Mouse (Mus musculus) urinary bladder, adult 2 months (tissue): ENCODE results near the gene 9030025P20Rik. TPM values are rescaled to one million over a fixed set of nuclear protein-coding genes. Genes with fewer than 3 reads are reported as not detected.
"Not testable (repeated sequence)": the region's sequence is repeated elsewhere in the genome, so short reads cannot be mapped to it uniquely, and the experiment has no call there.

ENCODE experiments used
- DNase-seq: peaks from one replicate; pipeline ENCODE4 v3.0.0; 2022; ENCODE audit warnings: low spot score
- polyA plus RNA-seq: library from polyadenylated mRNA; depleted of rRNA; stranded (reverse); fragments of >200 nt; gene quantifications from 2 replicates; pipeline ENCODE4 v1.2.3, GENCODE M21; 2012; rRNA removed

Gene 9030025P20Rik
- polyA plus RNA-seq, 1 experiment, result 23.8 TPM

DNA sequence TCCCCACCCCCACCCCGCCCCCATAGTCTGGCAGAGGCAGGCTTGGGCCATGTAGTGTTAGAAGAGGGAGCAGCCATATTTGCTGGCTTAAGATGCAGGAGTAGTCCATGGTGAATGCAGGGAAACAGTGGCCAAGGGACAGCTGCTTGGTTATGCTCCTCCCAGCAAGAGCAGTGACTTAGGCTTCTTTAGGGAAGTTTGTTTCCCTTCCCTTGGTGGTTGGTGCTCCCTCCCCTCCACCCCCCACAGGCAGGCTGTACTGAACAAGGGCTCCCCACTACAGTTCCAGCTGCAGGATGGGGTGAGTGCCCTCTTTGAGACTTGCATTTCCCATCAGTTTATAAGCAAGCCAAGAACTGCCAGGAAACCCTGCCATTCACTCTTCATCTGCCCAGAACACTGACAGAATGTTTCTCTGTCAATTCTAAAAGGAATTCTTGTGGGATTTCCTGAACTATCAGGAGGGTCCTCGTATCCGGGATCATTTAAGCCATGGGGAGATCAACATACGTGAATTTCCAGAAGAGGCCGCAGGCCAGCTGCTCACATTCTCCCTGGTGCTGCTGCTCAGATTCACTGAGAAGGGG is 11.9 kb downstream of the 9030025P20Rik start:
- DNase-seq, result peak; percentile 12

DNA sequence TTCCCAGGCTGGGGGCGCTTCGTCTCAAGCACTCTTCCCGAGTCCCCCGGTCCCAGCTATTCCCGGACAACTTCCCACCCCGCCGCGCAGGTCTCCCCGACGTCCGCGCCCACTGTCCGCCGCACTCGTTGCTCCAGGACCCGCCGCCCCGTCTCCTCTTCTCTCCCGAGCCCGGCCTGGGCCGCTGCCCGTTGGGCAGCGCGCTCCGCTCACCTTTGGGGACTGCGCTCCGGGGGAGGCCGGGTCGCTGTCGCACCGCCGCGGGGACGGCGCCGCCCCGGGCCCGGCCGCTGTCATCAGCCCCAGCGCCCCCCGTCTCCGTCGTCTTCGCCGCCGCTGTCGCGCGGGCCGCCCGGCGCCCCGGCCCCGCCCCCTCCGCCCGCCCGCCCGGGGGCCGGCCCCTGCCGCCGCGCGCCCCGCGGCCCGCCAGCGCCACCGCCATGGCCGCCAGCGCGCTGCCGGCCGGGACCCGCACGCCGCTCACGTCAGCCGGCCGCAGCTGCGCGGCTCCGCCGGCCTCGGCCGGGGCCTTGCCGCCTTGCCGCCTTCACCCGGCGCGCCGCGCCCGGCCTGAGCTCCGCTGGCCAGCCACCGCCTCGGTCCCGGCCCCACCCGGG is 14.4 kb downstream of the 9030025P20Rik start:
- DNase-seq, result not testable (repeated sequence)

DNA sequence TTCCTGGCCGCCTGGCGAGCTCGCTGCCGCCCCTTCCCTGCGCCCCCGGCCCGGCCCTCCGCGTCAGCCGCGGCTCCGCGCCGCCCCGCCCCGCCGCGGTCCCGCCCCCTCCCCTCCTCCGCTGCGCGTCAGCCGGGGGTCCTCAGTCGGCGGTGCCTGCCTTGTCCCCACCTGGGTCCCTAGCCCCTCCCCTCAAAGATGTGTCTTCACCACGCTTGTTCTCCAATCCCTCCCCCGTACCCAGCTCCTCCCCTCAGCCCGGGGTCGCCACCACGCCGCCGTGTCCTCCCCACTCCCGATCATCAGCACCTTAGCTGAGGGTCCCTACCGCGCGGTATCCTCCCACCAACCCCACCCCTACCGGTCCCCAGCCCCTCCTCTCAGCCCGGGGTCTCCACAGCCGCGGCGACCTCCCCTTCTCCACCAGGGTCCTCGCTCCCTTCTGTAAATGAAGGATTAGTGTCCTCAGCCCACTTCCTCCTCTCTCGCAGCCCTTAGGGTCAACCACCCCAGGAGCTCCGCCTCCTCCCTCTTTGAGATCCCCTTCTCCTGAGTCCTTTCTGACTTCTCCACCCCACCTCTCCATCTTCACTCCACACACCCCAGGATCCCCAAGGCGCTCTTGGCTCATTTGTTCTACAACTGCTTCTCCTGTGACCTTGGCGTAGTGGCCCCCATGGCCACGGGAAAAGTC is 15.0 kb downstream of the 9030025P20Rik start:
- not testable (repeated sequence) for DNase-seq

GRCm38 (mm10) chr17:14994140-14994539 is 15.9 kb downstream of the 9030025P20Rik start:
- DNase-seq, result not testable (repeated sequence)

DNA sequence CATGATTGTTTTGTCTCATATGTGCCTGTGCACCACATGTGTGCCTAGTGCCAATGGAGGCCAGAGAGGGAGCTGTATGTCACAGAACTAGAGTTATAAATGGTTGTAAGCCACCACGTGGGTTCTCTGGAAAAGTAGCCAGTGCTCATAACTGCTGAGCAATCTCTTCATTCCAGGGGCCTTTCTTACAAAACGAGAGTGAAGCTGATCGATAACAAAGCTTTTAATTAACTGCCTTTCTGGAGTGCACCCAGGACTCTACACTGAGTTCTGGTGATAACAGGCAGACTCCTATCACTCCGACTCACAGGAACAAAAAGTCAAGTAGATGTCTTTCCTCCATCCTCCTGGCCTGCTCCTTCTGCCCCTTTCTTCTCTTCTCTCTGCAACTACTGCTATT is 21.8 kb downstream of the 9030025P20Rik start:
- not testable (repeated sequence) for DNase-seq

DNA sequence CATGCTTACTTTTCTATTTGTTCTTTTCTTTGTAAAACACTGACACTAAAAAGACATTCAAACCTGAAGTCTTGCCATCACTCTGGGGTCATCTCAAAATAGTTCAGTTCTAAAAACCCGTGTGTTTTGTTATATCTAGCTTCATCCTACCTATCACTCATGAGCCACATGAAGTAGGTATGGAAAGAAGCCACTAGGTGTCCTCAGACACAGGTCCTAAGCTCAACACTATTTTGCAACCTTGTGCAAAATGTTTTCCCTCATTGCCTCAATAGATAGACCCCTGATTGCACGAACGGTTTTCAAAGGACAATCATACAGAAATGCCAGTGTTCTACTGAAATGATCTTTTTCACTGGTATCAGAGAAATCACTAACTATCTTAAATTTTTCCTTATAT is 30.8 kb downstream of the 9030025P20Rik start:
- not testable (repeated sequence) for DNase-seq

DNA sequence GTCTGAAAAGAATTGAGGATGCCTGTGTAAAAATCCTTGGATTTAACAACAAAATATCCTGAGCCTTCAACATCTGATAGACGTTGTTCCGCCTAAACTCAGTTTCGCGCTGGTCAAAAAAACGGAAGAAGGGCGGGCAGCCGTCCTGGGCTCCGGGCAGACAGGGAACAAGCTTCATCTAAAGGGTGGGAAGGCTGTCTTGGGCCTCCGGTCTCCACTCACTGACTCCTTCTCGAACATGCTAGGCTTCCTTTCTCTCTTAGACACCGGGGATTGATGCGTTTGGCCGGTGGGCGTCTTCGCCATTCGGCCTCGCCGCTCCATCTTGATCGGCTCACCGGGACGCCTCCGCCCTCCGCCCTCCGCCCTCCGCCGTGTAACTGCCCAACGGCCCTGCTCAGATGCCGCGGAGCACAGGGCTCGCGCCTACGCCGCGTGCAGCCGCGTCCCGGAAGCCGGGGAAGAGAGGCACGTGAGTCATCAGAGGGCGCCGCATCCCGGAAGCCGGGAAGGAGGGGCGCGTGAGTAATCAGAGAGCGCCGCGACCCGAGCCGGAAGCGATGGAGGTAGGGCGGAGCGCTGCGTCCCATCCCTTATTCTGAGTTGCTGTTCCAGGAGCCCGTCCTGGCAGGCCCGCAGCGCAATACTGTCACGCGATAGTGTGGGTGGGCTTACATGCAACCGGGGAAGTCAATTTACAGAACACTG is 31.6 kb downstream of the 9030025P20Rik start, which contains the start of gene Gm3435:
TSS of gene Gm3435 (plus strand) at position 471 of the 708 bp plus-strand sequence.
- DNase-seq, result not testable (repeated sequence)

DNA sequence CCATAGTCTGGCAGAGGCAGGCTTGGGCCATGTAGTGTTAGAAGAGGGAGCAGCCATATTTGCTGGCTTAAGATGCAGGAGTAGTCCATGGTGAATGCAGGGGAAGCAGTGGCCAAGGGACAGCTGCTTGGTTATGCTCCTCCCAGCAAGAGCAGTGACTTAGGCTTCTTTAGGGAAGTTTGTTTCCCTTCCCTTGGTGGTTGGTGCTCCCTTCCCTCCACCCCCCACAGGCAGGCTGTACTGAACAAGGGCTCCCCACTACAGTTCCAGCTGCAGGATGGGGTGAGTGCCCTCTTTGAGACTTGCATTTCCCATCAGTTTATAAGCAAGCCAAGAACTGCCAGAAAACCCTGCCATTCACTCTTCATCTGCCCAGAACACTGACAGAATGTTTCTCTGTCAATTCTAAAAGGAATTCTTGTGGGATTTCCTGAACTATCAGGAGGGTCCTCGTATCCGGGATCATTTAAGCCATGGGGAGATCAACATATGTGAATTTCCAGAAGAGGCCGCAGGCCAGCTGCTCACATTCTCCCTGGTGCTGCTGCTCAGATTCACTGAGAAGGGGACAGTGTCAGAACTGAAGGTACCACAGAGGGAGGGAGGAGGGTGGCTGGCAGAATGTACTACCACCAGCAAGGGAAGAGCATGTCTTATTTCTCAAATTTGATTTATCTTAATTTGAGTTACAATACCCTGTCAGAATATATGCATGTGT is 43.4 kb downstream of the 9030025P20Rik start:
- DNase-seq, result peak; percentile 20

GRCm38 (mm10) chr17:15023878-15024492 is 45.7 kb downstream of the 9030025P20Rik start:
- not testable (repeated sequence) for DNase-seq

DNA sequence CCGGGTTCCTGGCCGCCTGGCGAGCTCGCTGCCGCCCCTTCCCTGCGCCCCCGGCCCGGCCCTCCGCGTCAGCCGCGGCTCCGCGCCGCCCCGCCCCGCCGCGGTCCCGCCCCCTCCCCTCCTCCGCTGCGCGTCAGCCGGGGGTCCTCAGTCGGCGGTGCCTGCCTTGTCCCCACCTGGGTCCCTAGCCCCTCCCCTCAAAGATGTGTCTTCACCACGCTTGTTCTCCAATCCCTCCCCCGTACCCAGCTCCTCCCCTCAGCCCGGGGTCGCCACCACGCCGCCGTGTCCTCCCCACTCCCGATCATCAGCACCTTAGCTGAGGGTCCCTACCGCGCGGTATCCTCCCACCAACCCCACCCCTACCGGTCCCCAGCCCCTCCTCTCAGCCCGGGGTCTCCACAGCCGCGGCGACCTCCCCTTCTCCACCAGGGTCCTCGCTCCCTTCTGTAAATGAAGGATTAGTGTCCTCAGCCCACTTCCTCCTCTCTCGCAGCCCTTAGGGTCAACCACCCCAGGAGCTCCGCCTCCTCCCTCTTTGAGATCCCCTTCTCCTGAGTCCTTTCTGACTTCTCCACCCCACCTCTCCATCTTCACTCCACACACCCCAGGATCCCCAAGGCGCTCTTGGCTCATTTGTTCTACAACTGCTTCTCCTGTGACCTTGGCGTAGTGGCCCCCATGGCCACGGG is 46.4 kb downstream of the 9030025P20Rik start:
- not testable (repeated sequence) for DNase-seq

- not testable (repeated sequence) for DNase-seq
These were observed 47.2 kb downstream of the 9030025P20Rik start for GRCm38 (mm10) chr17:15025513-15025912.

DNA sequence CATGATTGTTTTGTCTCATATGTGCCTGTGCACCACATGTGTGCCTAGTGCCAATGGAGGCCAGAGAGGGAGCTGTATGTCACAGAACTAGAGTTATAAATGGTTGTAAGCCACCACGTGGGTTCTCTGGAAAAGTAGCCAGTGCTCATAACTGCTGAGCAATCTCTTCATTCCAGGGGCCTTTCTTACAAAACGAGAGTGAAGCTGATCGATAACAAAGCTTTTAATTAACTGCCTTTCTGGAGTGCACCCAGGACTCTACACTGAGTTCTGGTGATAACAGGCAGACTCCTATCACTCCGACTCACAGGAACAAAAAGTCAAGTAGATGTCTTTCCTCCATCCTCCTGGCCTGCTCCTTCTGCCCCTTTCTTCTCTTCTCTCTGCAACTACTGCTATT is 53.1 kb downstream of the 9030025P20Rik start:
- DNase-seq, result not testable (repeated sequence)

DNA sequence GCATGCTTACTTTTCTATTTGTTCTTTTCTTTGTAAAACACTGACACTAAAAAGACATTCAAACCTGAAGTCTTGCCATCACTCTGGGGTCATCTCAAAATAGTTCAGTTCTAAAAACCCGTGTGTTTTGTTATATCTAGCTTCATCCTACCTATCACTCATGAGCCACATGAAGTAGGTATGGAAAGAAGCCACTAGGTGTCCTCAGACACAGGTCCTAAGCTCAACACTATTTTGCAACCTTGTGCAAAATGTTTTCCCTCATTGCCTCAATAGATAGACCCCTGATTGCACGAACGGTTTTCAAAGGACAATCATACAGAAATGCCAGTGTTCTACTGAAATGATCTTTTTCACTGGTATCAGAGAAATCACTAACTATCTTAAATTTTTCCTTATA is 62.2 kb downstream of the 9030025P20Rik start:
- not testable (repeated sequence) for DNase-seq

Other genes with a start within 250 kb of the 9030025P20Rik start
- 4.4 and 5.9 TPM in 2 replicates for gene Wdr27, start 35.3 kb upstream of the 9030025P20Rik start, polyA plus RNA-seq
- gene 1600012H06Rik, start 35.3 kb upstream of the 9030025P20Rik start, polyA plus RNA-seq, result 40.8 and 55.5 TPM in 2 replicates
- gene Phf10, start 17.2 kb upstream of the 9030025P20Rik start, polyA plus RNA-seq, result 47.1 and 55.6 TPM in 2 replicates
- 0.18 TPM in 1 of 2 replicates, not detected in the other for gene Gm3417, start 322 bp downstream of the 9030025P20Rik start, polyA plus RNA-seq
- 8.8 and 9.7 TPM in 2 replicates for gene Gm3435, start 31.7 kb downstream of the 9030025P20Rik start, polyA plus RNA-seq
- 84.8 and 102 TPM in 2 replicates for gene Ermard, start 62.7 kb downstream of the 9030025P20Rik start, polyA plus RNA-seq
- gene Tcte3, start 63.0 kb downstream of the 9030025P20Rik start, polyA plus RNA-seq, result 0.39 and 0.40 TPM in 2 replicates
- 4.0 and 5.0 TPM in 2 replicates for gene Gm3448, start 63.1 kb downstream of the 9030025P20Rik start, polyA plus RNA-seq